Mouse (Mus musculus) stomach, postnatal 0 days (tissue): ENCODE results near the gene Pdf. TPM values are rescaled to one million over a fixed set of nuclear protein-coding genes. Genes with fewer than 3 reads are reported as not detected.

Experiments
- ATAC-seq: fragments of 200-750 bp; cut with Nextera tagmentation; 2 replicates; pipeline ENCODE4 v1.8.0; 2017; ENCODE audit not compliant: low FRiP score, low TSS enrichment
- DNase-seq: peaks from one replicate; pipeline ENCODE4 v3.0.0-alpha.2; 2016; ENCODE audit warnings: low spot score
- H3K27ac ChIP-seq: fragments of 300-500 bp; sonication (generic); replicated peaks from 2 replicates; pipeline ENCODE4 v1.5.1; 2014; ENCODE audit warnings: mild to moderate bottlenecking, control low read depth
- H3K27me3 ChIP-seq: fragments of 300-500 bp; sonication (generic); 2 replicates; pipeline ENCODE4 v1.6.1; 2014; ENCODE audit warnings: low read length; ENCODE audit not compliant: control insufficient read depth, insufficient read depth
- H3K36me3 ChIP-seq: fragments of 300-500 bp; sonication (generic); 2 replicates; pipeline ENCODE4 v1.6.1; 2014; ENCODE audit warnings: low read length, mixed read lengths; ENCODE audit not compliant: control insufficient read depth, insufficient read depth
- H3K4me1 ChIP-seq: fragments of 300-500 bp; sonication (generic); replicated peaks from 2 replicates; pipeline ENCODE4 v1.6.1; 2014; ENCODE audit warnings: antibody characterized with exemption; ENCODE audit not compliant: control insufficient read depth, insufficient read depth
- H3K4me2 ChIP-seq: fragments of 300-500 bp; sonication (generic); replicated peaks from 2 replicates; pipeline ENCODE4 v1.6.1; 2014; ENCODE audit warnings: low read depth, mild to moderate bottlenecking, control low read depth, moderate library complexity
- H3K4me3 ChIP-seq: fragments of 300-500 bp; sonication (generic); 2 replicates; pipeline ENCODE4 v1.5.1; 2014; ENCODE audit warnings: low read depth, low read length, control low read depth
- H3K9ac ChIP-seq: fragments of 300-500 bp; sonication (generic); 2 replicates; pipeline ENCODE4 v1.6.1; 2014; ENCODE audit warnings: mild to moderate bottlenecking, low read length, control low read depth, mixed read lengths
- H3K9me3 ChIP-seq: fragments of 300-500 bp; sonication (generic); 2 replicates; pipeline ENCODE4 v1.6.1; 2016; ENCODE audit warnings: low read length; ENCODE audit not compliant: control insufficient read depth
- CTCF ChIP-seq: IDR thresholded peaks from 2 replicates; pipeline ENCODE4 v1.5.1; 2016; ENCODE audit warnings: antibody characterized with exemption, low read depth, mild to moderate bottlenecking, moderate library complexity
- EP300 ChIP-seq: optimal IDR thresholded peaks from 2 replicates; pipeline ENCODE3; 2016; ENCODE audit warnings: antibody characterized with exemption
- WGBS: fragments of 180-500 bp; shearing (Covaris S2); extraction: QIAGEN DNeasy Blood & Tissue Kit; methylation state at CpG from one replicate; pipeline ENCODE4 v1.1.7; 2014; 5-methylcytosine and 5-hydroxymethylcytosine counted together
- polyA plus RNA-seq: library from polyadenylated mRNA; unstranded; fragments of >200 nt; fragmentation: Nextera tagmentation; extraction: Ambion mirVana; gene quantifications from 2 replicates; pipeline ENCODE4 v1.2.1, GENCODE M21; 2015

The Pdf gene
- polyA plus RNA-seq, 1 experiment from 2014 or later = 26.5 TPM

GRCm38 (mm10) chr8:107031577-107032090 is 16.8 kb downstream of the Pdf start:
- H3K9me3 ChIP-seq = no peaks in the 10 kb centered on the region
- DNase-seq (no peak), ATAC-seq (no peak)
- peak overlapping the region; percentile 95 for H3K9ac ChIP-seq
- peak overlapping the region; percentile 94 for H3K4me3 ChIP-seq
- 0 out of 2 replicates have a peak, but pooled peaks cover 2% of the 10 kb centered on the region for H3K4me1 ChIP-seq
- H3K27ac ChIP-seq = peak overlapping the region; percentile 86
- TF ChIP-seq CTCF (no peak), EP300 (no peak)
- under 1% methylated on average over 39 of the region's 40 CpGs for WGBS
- H3K27me3 ChIP-seq = no peaks in the 10 kb centered on the region
- H3K4me2 ChIP-seq = peak overlapping the region; percentile 90
- 0 out of 2 replicates have a peak, but pooled peaks cover 2% of the 10 kb centered on the region for H3K36me3 ChIP-seq

- DNase-seq (peak; percentile 99), ATAC-seq (peak; percentile 95)
- 0 out of 2 replicates have a peak, but pooled peaks cover 2% of the 10 kb centered on the region for H3K4me1 ChIP-seq
- no peaks in the 10 kb centered on the region for H3K9me3 ChIP-seq
- peak within 1 kb of the TSS; percentile 90 for H3K4me2 ChIP-seq
- peak within 1 kb of the TSS; percentile 94 for H3K4me3 ChIP-seq
- no peaks in the 10 kb centered on the region for H3K27me3 ChIP-seq
- H3K9ac ChIP-seq = peak within 1 kb of the TSS; percentile 95
- no peaks in the 10 kb centered on the region for H3K36me3 ChIP-seq
- no peak for TF ChIP-seq EP300
- TF ChIP-seq CTCF = peak; percentile 92
- H3K27ac ChIP-seq = peak within 1 kb of the TSS; percentile 86
- 4% methylated on average over 60 of the region's 66 CpGs for WGBS
Measured at GRCm38 (mm10) chr8:107030650-107031576, 17.5 kb downstream of the Pdf start, which contains the start of gene Vps4a. TSS of gene Vps4a (plus strand) at chr8:107031222.

DNA sequence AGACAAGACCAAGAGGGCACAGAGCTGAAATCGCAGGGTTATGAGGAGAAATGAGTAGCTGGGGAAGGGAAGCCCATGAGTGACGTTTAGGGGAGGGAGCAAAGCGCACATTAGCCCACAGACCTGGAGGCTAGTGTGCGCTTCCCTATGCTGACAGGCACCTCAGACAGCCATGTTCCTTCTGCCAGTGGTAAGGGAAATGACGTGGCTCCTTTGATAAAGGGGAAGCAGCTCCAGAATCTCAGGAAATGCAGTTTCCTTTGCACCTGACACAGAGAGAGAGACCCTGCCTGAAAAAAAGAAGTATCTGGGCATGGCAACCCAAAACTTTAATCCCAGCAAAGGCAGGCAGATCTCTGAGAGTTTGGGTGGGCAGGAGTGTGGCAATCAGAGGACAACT is 18.4 kb downstream of the Pdf start:
- ATAC-seq = no peak
- WGBS = 64% methylated on average over 5 of the region's 5 CpGs
- TF ChIP-seq CTCF (no peak), EP300 (no peak)
- Histone ChIP-seq H3K36me3 (no peaks in the 10 kb centered on the region), H3K27ac (0 out of 2 replicates have a peak overlapping the region, but pooled peaks have one; percentile 20), H3K4me3 (no peak overlapping the region), H3K4me1 (0 out of 2 replicates have a peak, but pooled peaks cover 2% of the 10 kb centered on the region), H3K27me3 (no peaks in the 10 kb centered on the region), H3K4me2 (no peak overlapping the region), H3K9ac (no peak overlapping the region), H3K9me3 (no peaks in the 10 kb centered on the region)
- no peak for DNase-seq

GRCm38 (mm10) chr8:107029310-107029709 is 19.1 kb downstream of the Pdf start:
- TF ChIP-seq CTCF (no peak), EP300 (no peak)

DNA sequence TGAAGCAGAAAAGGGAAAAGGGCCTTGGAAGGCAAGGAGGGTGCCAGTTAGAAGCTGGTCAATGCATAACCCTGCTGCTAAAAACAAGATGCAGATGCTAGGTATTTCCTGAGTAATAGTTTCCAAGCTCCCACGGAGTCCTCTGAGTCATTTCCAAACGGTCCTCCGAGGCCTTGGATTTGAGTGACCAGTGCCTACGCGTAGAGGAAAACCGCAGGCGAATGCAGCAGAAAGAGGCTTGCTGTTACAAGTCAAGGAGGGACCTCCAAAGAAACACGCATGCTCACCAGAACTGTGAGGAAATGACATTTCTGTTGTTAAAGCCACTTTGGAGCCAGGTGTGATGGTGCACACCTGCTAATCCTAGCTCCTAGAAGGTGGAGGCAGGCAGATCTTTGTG is 24.9 kb downstream of the Pdf start:
- no peak for TF ChIP-seq CTCF
- TF ChIP-seq EP300 = no peak
- Histone ChIP-seq H3K27me3 (no peaks in the 10 kb centered on the region), H3K36me3 (no peaks in the 10 kb centered on the region), H3K9me3 (no peaks in the 10 kb centered on the region), H3K4me1 (no peaks in the 10 kb centered on the region), H3K4me3 (no peak overlapping the region), H3K9ac (no peak overlapping the region), H3K4me2 (no peak overlapping the region), H3K27ac (0 out of 2 replicates have a peak overlapping the region, but pooled peaks have one; percentile 6)
- 93% methylated on average over 8 of the region's 8 CpGs for WGBS
- DNase-seq (no peak), ATAC-seq (no peak)

More at GRCm38 (mm10) chr8:107029310-107029709, 19.1 kb downstream of the Pdf start:
- DNase-seq (no peak), ATAC-seq (no peak)
- H3K36me3 ChIP-seq = no peaks in the 10 kb centered on the region
- H3K9me3 ChIP-seq = no peaks in the 10 kb centered on the region
- H3K27me3 ChIP-seq = no peaks in the 10 kb centered on the region
- no peak overlapping the region for H3K27ac ChIP-seq
- no peak overlapping the region for H3K4me2 ChIP-seq
- no peak overlapping the region for H3K9ac ChIP-seq
- WGBS = 68% methylated on average over 3 of the region's 3 CpGs
- 0 out of 2 replicates have a peak, but pooled peaks cover 2% of the 10 kb centered on the region for H3K4me1 ChIP-seq
- H3K4me3 ChIP-seq = no peak overlapping the region

DNA sequence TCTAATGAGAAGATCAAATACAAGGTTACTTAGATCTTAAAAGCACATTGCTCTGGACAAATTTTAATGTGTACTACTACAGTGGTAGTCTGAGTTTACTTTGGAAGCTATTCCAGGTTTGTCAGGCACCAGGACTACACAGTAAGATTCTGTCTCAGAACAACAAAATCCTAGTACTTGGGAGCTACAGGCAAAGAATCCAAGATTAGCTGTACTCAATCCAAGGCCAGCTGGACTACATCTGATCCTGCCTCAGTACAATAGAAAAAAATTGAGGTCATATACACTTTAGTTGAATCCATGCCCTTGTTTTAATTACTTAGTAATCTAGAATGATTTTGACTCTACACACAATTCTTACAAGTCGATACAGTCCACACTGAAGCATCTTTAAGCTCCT is 33.5 kb downstream of the Pdf start:
- Histone ChIP-seq H3K27me3 (no peaks in the 10 kb centered on the region), H3K9me3 (no peaks in the 10 kb centered on the region), H3K27ac (no peak overlapping the region), H3K9ac (no peak overlapping the region), H3K36me3 (peaks cover 8% of the 10 kb centered on the region; the same call in 1 of the 2 replicates), H3K4me3 (no peak overlapping the region), H3K4me1 (no peaks in the 10 kb centered on the region), H3K4me2 (no peak overlapping the region)
- DNase-seq (no peak), ATAC-seq (no peak)
- TF ChIP-seq EP300 = no peak
- TF ChIP-seq CTCF = no peak
- 69% methylated on average over 1 of the region's 1 CpGs for WGBS
